Mouse (Mus musculus) heart, postnatal 4 days (tissue): ENCODE results near the gene Gpn3. TPM values are rescaled to one million over a fixed set of nuclear protein-coding genes. Genes with fewer than 3 reads are reported as not detected.

Experiments used
- DNase-seq: peaks from one replicate; pipeline ENCODE4 v3.0.0; 2021
- total RNA-seq, 2 experiments: library from RNA; stranded (reverse); gene quantifications; 2 replicates each; pipeline ENCODE4 v1.2.3; 2021

Gpn3 gene
- 10 to 100 TPM; 20.5 to 21.5 TPM for total RNA-seq

GRCm38 (mm10) chr5:122371591-122372191, at the start of gene Gpn3:
Gene Gpn3 (plus strand): TSS chr5:122371876.
- peak; percentile 56 for DNase-seq

- DNase-seq: no peak
Observed at GRCm38 (mm10) chr5:122323523-122323922, 48.2 kb upstream of the Gpn3 start.

GRCm38 (mm10) chr5:122324608-122325431, 46.9 kb upstream of the Gpn3 start:
- no peak for DNase-seq

DNA sequence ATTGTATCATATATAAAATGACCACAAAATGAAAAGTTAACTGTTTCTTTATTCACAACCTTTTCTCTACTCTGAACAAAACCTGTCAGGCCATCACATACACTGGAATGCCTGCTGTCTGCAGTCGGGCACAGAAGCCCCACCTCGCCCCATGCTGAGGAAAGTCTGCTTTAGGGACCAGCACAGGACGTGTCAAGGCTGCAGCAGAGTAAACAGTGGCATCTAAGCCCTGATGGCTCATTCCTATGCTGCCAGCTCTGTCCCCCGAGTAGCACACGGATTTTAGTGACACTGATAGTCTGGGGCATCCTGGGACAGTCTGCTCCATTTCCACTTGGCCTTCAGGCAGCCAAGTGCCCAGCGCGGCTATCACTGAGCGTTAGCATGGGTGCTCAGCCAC, 46.2 kb upstream of the Gpn3 start:
- no peak for DNase-seq

GRCm38 (mm10) chr5:122327283-122327682, 44.4 kb upstream of the Gpn3 start:
- no peak for DNase-seq

DNA sequence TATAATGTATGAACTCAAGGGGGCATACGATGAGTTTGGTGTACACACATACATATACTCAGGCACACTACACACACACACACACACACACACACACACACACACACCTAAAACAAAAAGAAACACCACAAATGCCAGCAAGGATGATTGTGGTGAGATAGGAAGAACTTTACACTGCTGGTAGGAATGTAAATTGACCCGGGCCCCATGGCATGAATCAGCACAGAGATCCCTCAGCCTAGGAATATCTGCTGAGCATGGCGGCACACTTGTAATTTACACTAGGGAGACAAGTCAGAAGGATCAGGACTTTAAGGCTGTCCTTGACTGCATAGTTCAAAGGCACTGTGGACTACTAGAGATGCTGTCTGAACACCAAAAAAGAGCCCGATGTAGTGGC, 41.4 kb upstream of the Gpn3 start:
- DNase-seq: no peak

DNA sequence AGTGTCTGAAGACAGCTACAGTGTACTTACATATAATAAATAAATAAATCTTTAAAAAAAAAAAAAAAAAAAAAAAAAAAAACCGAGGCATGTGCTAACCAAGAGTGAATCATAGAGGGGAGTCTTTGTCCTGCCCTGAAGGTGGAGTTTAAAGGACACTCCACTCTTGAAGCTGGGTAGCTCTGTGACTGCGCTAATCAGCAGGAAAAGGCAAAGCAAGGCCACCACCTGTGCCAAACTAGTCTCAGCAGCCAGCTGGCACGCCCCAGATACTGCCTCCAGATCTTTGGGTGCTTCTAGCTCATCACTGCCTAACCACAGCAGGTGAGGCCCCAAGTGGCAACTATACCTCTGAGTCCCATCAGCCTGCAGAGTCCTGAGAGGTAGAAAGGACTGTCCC, 37.0 kb upstream of the Gpn3 start:
- no peak for DNase-seq

DNA sequence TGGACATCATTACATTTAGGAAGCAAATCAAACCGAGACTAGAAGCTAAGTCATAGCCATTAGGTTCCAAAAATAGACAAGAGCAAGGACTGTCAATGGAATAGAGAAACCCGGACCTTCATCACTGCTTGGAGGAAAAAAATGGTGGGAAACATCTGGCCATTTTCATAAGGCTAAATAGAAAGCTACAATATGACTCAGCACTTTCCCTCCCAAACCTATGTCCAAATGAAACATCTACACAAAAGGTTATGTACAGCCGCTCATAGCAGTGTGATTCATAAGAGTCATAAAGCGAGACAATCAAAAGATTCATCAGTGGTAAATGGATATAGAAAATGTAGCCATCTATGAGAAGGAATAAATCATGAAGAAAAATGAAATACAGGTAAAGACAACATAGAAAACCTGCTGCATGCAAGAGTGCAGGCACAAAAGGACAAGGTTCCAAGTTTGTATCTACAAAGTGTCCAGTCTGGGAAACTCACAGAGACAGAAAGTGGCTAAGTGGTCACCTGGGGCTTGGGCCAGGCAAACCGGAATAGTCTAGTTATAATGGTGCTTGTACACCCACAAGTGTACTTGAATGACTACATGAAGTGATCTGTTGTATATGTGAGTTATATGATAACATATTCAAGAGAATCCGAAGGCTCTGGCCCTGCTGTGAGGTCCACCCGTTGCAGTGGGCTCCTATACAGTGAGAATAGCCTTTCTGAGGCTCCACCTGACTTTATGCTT, 35.0 kb upstream of the Gpn3 start:
- DNase-seq: no peak

GRCm38 (mm10) chr5:122342874-122343273, 28.8 kb upstream of the Gpn3 start:
- no peak for DNase-seq

DNA sequence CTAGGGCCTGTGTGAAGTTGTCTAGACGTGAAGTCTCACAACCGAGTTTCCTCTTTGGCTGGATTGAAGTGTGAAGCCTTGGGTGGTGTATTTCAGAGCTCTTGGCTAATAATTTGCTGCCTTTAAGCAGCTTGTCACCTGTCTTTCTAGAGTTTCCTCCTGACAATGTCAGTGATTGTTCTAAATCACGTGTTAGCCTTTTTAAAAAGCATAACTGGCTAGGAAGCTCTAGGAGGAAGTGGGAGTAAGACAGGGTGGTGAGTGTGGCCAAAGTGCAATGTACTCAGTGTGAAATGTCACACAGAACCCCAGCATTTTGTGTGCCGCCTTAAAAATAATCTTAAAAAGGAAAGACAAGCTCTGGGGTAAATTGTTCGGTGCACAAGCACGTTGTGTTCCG, 27.9 kb upstream of the Gpn3 start:
- no peak for DNase-seq

DNA sequence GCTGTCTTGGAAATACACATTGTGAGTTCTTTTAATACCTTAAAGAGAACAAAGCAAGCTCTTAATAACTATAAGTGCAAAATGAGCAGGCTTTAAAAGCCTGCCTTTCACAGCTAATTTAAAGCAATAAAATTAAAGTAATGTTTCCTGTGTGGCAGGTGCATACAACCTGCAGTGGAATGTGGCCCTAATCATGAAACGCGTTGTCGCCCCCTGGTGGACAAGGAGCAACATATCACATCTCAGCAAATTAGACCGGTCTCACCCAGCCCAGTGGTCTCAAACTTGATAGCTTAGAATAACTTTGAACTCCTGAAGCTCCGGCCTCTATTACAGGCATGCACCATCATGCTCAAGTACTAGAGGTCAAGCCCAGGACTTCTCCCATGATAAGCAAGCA, 27.4 kb upstream of the Gpn3 start:
- peak; percentile 83 for DNase-seq

- no peak for DNase-seq
Observed at GRCm38 (mm10) chr5:122345777-122346176, 25.9 kb upstream of the Gpn3 start.

DNA sequence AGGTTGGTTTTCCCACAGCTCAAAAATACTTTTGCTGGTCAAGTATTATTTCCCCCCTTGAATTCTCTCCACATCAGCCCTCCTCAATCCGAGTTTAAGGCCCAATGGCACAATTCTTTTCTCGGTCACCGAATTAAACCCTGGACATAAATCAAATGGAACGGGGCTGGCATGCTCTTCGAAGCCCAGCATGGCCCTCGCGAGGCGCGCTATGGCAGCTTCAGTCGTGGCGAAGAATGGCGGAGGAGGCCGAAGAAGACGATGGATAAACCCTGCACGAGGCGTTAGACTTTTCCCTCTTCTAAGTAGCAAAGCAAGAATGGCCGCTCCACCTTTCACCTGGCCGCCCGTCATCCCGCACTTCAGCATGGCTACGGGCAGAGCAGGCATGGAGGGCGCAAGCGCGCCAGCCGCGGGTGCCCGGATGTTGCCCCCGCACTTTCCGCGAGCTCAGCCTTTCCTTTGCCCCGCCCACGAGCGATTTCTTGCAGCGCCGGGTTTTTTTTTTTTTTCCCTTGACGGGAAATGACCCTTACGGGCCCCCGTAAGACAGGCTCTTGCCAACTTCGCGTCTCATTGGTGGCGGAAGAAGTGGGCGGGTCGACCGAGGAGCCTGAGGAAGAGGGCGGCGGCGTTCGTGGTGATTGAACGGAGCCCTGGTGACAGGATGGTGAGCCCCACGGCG, 17.7 kb upstream of the Gpn3 start, which contains the start of the genes Rad9b and Vps29:
Gene Rad9b (minus strand): TSS at position 427 of the 685 bp plus-strand sequence.
Gene Vps29 (plus strand): TSS at position 563 of the 685 bp plus-strand sequence.
- DNase-seq: peak; percentile 99

GRCm38 (mm10) chr5:122354492-122355067, 17.1 kb upstream of the Gpn3 start:
- no peak for DNase-seq

- DNase-seq: peak; percentile 99
Observed at GRCm38 (mm10) chr5:122372192-122372769, 605 bp downstream of the Gpn3 start, which contains the start of gene Fam216a. Gene Fam216a (minus strand): TSS chr5:122372364.

DNA sequence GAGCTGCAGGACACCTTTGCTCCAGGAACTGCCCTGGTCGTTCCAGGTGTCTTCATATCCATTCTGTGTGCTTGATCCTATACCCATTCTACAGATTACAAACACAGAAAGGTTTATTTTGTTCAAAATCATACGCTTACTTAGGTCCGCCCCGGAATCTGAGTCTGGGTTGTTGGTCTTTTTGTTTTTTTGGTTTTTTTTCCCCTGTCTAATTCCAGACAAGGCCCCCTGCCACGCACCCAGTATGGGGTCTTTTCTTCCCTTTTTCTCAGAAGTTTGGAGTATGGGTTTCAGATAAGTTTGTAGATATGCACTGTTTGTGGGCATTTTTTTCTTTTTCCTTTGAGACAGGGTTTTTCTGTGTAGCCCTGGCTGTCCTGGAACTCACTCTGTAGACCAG, 1.2 kb downstream of the Gpn3 start:
- no peak for DNase-seq

DNA sequence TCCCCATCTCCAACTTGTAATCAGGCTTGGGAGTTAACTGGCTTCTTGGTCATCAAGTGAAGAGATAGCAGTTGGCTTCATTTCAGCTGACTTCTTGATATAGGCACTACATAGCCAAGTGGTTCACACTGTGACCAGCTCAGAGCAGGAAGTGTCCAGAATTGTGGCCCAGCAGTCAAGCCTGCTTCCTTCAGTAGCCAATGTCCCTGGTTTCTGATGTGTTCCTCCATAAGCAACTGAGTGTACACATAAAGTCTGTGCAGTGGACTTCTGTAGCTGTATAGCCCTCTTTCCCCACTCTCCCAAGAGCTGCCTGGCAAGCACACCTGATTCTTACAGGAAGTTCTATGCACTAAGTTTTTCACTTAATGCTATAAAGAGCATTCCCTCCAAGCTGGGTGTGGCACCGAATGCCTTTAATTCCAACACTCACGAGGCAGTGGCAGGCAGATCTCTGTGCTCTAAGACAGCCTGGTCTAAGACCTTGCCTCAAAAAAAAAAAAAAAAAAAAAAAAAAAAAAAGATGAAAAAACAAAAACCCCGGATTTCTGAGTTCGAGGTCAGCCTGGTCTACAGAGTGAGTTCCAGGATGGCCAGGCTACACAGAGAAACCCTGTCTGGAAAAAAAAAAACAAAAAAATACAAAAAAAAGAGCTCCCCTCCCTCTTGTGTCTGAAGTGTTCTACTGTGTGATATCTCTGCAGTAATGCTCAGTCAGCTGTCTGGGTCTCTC, 5.6 kb downstream of the Gpn3 start:
- DNase-seq: no peak

DNA sequence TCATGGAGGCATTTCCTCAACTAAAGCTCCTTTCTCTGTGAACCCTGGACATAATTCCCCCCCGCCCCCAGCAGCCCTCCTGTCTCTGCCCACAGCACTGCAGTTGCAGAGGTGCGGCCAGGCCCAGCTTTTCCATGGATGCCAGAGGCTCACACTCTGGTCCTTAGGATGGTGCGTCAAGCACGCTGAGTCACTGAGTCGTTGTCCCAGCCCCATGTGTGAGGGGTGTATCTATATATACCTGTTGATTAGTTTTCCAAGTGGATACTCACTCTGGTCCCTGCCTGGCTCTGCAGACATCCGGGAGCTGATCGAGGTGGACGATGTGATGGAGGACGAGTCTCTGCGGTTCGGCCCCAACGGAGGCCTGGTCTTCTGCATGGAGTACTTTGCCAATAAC, 6.5 kb downstream of the Gpn3 start:
- DNase-seq: no peak

DNA sequence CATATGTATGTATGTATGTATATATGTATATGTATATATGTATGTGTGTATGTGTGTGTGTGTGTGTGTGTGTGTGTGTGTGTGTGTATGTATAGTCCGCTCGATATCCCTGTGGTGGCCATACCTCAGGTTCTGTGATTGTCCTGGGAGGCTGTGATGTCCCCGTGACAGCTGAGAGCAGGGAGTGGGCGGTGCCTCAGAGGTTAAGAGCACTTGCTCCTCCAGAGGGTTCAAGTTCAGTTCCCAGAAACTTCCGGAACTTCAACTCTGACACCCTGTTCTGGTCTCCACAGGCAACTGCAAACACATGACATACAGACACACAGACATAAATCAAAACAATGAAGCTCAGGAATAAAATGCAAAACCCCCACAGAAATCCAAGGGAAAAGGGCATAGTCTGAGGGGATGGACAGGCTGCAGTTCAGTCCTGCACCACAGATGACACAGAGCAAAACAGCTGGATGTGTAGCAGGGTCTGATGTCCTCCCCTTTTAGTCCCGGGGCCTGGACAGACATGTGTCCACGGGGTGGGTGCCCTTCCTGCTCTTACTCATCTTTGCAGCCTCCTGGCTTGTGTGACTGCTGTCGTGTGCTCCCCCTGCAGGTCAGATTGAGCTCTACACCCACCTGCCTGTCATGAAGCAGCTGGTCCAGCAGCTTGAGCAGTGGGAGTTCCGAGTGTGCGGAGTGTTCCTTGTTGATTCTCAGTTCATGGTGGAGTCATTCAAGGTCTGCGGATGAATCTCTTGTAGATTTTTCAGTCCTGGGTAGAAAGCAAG, 7.9 kb downstream of the Gpn3 start:
- peak; percentile 82 for DNase-seq

DNA sequence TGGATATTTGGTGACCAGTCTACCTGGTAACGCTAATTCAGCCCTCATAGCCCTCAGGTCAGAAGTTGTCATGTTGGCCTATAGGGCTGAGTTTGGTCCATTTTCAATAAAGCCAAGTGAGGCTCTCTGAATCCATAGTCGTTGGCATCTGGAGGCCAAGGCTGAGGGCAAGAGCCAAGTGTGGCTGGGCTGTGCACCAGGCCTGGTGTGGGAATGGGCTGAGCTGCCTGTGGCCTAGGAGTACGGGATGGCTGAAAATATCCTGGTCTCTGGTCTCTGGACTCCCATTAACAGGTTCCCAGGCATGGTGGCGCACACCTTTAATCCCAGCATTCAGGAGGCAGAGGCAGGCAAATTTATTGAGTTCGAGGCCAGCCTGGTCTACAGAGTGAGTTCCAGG, 18.3 kb downstream of the Gpn3 start:
- no peak for DNase-seq
